Mouse (Mus musculus) kidney, embryonic 14.5 days (tissue): ENCODE data around the gene Wwox. TPM values are rescaled to one million over a fixed set of nuclear protein-coding genes. Genes with fewer than 3 reads are reported as not detected.

Experiments
- ATAC-seq: fragments of 200-750 bp; cut with Nextera tagmentation; 2 replicates; pipeline ENCODE4 v1.8.0; 2017; ENCODE audit warnings: moderate number of reproducible peaks, mild to moderate bottlenecking, moderate TSS enrichment, moderate library complexity; ENCODE audit not compliant: low FRiP score, low TSS enrichment
- H3K27ac ChIP-seq: fragments of 300-500 bp; sonication (generic); 2 replicates; pipeline ENCODE4 v1.5.1; 2014; ENCODE audit warnings: low read depth, mild to moderate bottlenecking, low read length, moderate library complexity, mixed read lengths
- H3K27me3 ChIP-seq: fragments of 300-500 bp; sonication (generic); 2 replicates; pipeline ENCODE4 v1.6.1; 2014; ENCODE audit warnings: mild to moderate bottlenecking, low read length; ENCODE audit not compliant: control insufficient read depth, insufficient read depth
- H3K36me3 ChIP-seq: fragments of 300-500 bp; sonication (generic); 2 replicates; pipeline ENCODE4 v1.6.1; 2014; ENCODE audit warnings: low read length, mixed read lengths; ENCODE audit not compliant: control insufficient read depth, insufficient read depth
- H3K4me1 ChIP-seq: fragments of 300-500 bp; sonication (generic); 2 replicates; pipeline ENCODE4 v1.6.1; 2014; ENCODE audit warnings: low read length, mixed read lengths; ENCODE audit not compliant: control insufficient read depth, insufficient read depth
- H3K4me2 ChIP-seq: fragments of 300-500 bp; sonication (generic); replicated peaks from 2 replicates; pipeline ENCODE4 v1.6.1; 2014; ENCODE audit warnings: low read depth, mild to moderate bottlenecking, low read length
- H3K4me3 ChIP-seq: fragments of 300-500 bp; sonication (generic); 2 replicates; pipeline ENCODE4 v1.5.1; 2014; ENCODE audit warnings: mild to moderate bottlenecking, low read length
- H3K9ac ChIP-seq: fragments of 300-500 bp; sonication (generic); 2 replicates; pipeline ENCODE4 v1.6.1; 2014; ENCODE audit warnings: low read depth, mild to moderate bottlenecking, low read length, moderate library complexity
- H3K9me3 ChIP-seq: fragments of 300-500 bp; sonication (generic); 2 replicates; pipeline ENCODE4 v1.6.1; 2016; ENCODE audit warnings: low read length; ENCODE audit not compliant: control insufficient read depth
- WGBS: fragments of 180-500 bp; shearing (Covaris S2); extraction: QIAGEN DNeasy Blood & Tissue Kit; methylation state at CpG from one replicate; pipeline ENCODE4 v1.1.7; 2014; 5-methylcytosine and 5-hydroxymethylcytosine counted together
- polyA plus RNA-seq: library from polyadenylated mRNA; unstranded; fragments of >200 nt; fragmentation: Nextera tagmentation; extraction: Ambion mirVana; gene quantifications from 2 replicates; pipeline ENCODE4 v1.2.1, GENCODE M21; 2014

The Wwox gene
- polyA plus RNA-seq, 1 experiment from 2014 or later: 17.0 TPM

GRCm38 (mm10) chr8:114670801-114671200 is 231.3 kb downstream of the Wwox start:
- ATAC-seq: no peak
- H3K9ac ChIP-seq: no peak overlapping the region
- WGBS: 72% methylated on average over 6 of the region's 6 CpGs
- no peaks in the 10 kb centered on the region for H3K4me1 ChIP-seq
- H3K27ac ChIP-seq: no peak overlapping the region
- no peaks in the 10 kb centered on the region for H3K9me3 ChIP-seq
- no peak overlapping the region for H3K4me3 ChIP-seq
- no peaks in the 10 kb centered on the region for H3K27me3 ChIP-seq
- H3K36me3 ChIP-seq: no peaks in the 10 kb centered on the region
- no peak overlapping the region for H3K4me2 ChIP-seq

DNA sequence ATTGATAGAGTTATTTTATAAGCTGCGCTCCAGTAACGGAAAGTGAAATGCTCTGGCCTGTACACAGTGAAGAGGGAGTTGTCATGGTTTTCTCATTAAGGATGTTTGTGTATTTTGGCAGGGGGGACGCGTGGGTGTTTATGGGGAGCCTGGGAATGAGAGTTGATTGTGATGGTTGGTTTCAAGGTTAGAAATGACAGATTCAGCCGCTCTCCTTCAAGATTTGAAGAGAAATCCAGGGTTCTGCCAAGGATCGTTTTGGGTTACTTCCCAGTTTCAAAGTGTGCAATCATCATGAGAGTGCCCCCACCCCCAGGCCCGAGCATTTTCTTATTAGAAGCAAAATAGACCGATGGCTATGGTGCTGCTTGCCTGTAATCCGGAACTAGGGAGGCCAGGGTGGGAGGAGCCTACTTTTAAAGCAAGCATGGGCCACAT is 231.8 kb downstream of the Wwox start:
- no peaks in the 10 kb centered on the region for H3K9me3 ChIP-seq
- ATAC-seq: peak; percentile 43; the same call in 1 of the 2 replicates
- no peak overlapping the region for H3K4me3 ChIP-seq
- 43% methylated on average over 9 of the region's 9 CpGs for WGBS
- no peak overlapping the region for H3K9ac ChIP-seq
- H3K27me3 ChIP-seq: no peaks in the 10 kb centered on the region
- peak overlapping the region; percentile 4; the same call in 1 of the 2 replicates for H3K27ac ChIP-seq
- H3K4me1 ChIP-seq: no peaks in the 10 kb centered on the region
- H3K4me2 ChIP-seq: no peak overlapping the region
- no peaks in the 10 kb centered on the region for H3K36me3 ChIP-seq

- Histone ChIP-seq H3K4me3 (no peak overlapping the region), H3K27me3 (no peaks in the 10 kb centered on the region), H3K9ac (no peak overlapping the region), H3K27ac (no peak overlapping the region), H3K4me1 (no peaks in the 10 kb centered on the region), H3K4me2 (no peak overlapping the region), H3K9me3 (no peaks in the 10 kb centered on the region), H3K36me3 (no peaks in the 10 kb centered on the region)
- no peak for ATAC-seq
- 83% methylated on average over 3 of the region's 3 CpGs for WGBS
These were observed 234.0 kb downstream of the Wwox start for GRCm38 (mm10) chr8:114673416-114673815.

- ATAC-seq: no peak
- no peak overlapping the region for H3K9ac ChIP-seq
- 54% methylated on average over 7 of the region's 7 CpGs for WGBS
- H3K4me3 ChIP-seq: no peak overlapping the region
- no peaks in the 10 kb centered on the region for H3K9me3 ChIP-seq
- no peak overlapping the region for H3K27ac ChIP-seq
- H3K4me2 ChIP-seq: no peak overlapping the region
- no peaks in the 10 kb centered on the region for H3K27me3 ChIP-seq
- peaks cover 8% of the 10 kb centered on the region for H3K4me1 ChIP-seq
- no peaks in the 10 kb centered on the region for H3K36me3 ChIP-seq
These were observed 235.7 kb downstream of the Wwox start for GRCm38 (mm10) chr8:114675151-114675550.

DNA sequence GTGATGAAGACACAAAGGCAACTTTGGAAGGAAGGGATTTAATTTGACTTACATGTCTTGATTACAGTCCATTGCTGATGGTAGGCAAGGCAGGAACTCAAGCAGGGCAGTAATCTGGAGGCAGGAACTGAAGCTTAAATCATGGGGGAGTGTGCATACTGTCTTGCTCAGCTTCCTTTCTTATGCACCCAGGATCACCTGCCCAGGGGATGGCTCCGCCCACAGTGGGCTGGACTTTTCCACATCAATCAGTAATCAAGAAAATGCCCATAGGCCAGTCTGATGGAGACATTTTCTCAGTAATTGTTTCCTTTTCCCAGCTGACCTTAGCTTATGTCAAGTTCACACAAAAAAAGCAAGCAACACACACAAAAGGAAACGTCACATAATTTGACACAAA is 237.5 kb downstream of the Wwox start:
- Histone ChIP-seq H3K4me2 (no peak overlapping the region), H3K27me3 (no peaks in the 10 kb centered on the region), H3K36me3 (no peaks in the 10 kb centered on the region), H3K9ac (no peak overlapping the region), H3K27ac (no peak overlapping the region), H3K4me3 (no peak overlapping the region), H3K9me3 (no peaks in the 10 kb centered on the region), H3K4me1 (peaks cover 17% of the 10 kb centered on the region)
- no peak for ATAC-seq
- 72% methylated on average over 2 of the region's 2 CpGs for WGBS

DNA sequence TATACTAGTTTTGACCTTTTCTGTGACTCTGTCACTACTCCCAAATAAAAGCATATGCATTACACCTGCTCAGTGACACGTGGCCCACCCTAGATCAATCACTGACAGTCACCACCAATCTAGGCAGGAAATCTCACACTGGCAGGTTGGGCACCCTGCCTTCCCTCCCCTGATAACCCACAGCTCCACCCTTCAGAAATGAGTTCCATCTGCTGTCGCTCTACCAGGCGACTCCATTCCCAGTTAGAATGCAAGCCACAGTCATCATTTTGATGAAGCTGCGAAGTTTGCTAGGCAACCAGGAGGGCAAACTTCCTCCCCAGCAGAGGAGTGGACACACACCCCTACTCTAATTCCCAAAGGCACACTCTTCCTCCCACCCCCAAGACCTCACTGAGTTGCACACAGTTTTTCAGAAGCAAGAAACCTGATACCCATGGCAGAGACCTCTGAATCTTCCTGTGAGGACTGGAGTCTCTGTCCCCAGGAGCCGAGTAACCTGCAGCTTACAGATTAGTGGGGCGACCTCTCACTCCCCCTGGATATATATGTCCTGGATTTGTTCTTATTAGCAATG is 238.2 kb downstream of the Wwox start:
- Histone ChIP-seq H3K9me3 (no peaks in the 10 kb centered on the region), H3K9ac (no peak overlapping the region), H3K36me3 (no peaks in the 10 kb centered on the region), H3K27me3 (no peaks in the 10 kb centered on the region), H3K27ac (no peak overlapping the region), H3K4me2 (no peak overlapping the region), H3K4me3 (no peak overlapping the region), H3K4me1 (peaks cover 18% of the 10 kb centered on the region)
- WGBS: 21% methylated on average over 6 of the region's 6 CpGs
- ATAC-seq: peak; percentile 59; the same call in 1 of the 2 replicates

DNA sequence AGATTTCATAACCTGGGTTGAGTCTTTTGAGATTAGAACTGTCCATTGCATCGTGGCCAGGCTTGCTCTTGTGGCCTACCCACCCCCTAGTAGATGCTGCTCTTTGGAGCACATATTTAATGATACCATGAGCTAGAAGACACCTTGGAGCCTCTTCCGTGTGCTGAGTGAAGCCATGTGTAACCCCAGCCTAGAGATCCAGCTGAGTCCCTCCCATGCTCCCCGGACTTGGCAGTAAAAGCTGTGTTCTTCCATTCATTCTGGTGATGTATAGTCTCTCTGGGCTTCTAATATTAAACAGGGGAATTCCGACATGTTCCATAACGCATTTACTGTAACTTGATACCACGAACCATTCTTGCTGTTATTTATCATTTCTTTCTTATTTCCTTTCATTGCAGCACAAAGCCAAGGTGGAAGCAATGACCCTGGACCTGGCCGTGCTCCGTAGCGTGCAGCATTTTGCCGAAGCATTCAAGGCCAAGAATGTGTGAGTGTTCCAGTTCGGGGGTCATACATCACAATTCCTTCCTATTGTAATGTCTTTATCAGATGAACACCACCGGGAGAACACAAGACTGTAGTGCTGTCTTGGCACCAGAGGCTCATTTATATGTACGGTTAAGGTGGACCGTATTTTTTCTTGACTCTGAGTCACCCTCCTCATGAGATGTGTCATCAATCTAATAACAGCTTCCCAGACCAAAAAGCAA is 240.1 kb downstream of the Wwox start:
- Histone ChIP-seq H3K4me2 (no peak overlapping the region), H3K27ac (no peak overlapping the region), H3K4me1 (peaks cover 20% of the 10 kb centered on the region), H3K4me3 (no peak overlapping the region), H3K9ac (no peak overlapping the region), H3K36me3 (no peaks in the 10 kb centered on the region), H3K27me3 (no peaks in the 10 kb centered on the region), H3K9me3 (no peaks in the 10 kb centered on the region)
- no peak for ATAC-seq
- 30% methylated on average over 14 of the region's 14 CpGs for WGBS

- Histone ChIP-seq H3K36me3 (no peaks in the 10 kb centered on the region), H3K4me3 (no peak overlapping the region), H3K9ac (no peak overlapping the region), H3K9me3 (no peaks in the 10 kb centered on the region), H3K4me1 (peaks cover 20% of the 10 kb centered on the region), H3K4me2 (no peak overlapping the region), H3K27ac (no peak overlapping the region), H3K27me3 (no peaks in the 10 kb centered on the region)
- no peak for ATAC-seq
- 37% methylated on average over 10 of the region's 10 CpGs for WGBS
These were observed 241.7 kb downstream of the Wwox start for GRCm38 (mm10) chr8:114681136-114681535.

DNA sequence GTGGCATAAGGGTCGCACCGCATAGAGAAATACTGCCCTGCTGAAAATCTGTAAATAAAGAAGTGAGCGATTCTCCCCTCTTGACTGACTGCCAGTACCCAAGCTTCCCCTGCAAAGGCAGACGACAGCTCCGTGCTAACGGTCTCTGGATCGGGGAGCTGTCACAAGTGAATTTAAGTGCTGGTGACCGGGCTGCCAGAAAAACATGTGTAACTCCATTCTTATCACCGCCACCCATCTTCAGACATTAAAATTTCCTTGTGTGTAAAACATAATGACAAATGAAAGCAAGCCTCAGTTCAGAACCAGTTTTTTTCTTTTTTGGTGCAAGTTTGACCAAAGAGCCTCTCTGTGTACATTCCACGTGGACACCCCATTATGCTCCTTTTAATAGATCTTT is 242.7 kb downstream of the Wwox start:
- no peak overlapping the region for H3K27ac ChIP-seq
- 28% methylated on average over 10 of the region's 10 CpGs for WGBS
- 0 out of 2 replicates have a peak overlapping the region, but pooled peaks have one; percentile 6 for H3K4me2 ChIP-seq
- no peak for ATAC-seq
- H3K9me3 ChIP-seq: no peaks in the 10 kb centered on the region
- H3K9ac ChIP-seq: no peak overlapping the region
- H3K27me3 ChIP-seq: no peaks in the 10 kb centered on the region
- peaks cover 20% of the 10 kb centered on the region for H3K4me1 ChIP-seq
- H3K36me3 ChIP-seq: no peaks in the 10 kb centered on the region
- no peak overlapping the region for H3K4me3 ChIP-seq
